Mouse (Mus musculus) stomach, postnatal 0 days (tissue): ENCODE measurements around the gene Tspoap1.

ENCODE experiments used
- CTCF ChIP-seq: IDR thresholded peaks from 2 replicates; pipeline ENCODE4 v1.5.1; 2016; ENCODE audit warnings: antibody characterized with exemption, low read depth, mild to moderate bottlenecking, moderate library complexity
- EP300 ChIP-seq: optimal IDR thresholded peaks from 2 replicates; pipeline ENCODE3; 2016; ENCODE audit warnings: antibody characterized with exemption

GRCm38 (mm10) chr11:87720839-87721238, 39.5 kb upstream of the Tspoap1 start:
- no peak for TF ChIP-seq CTCF
- TF ChIP-seq EP300: no peak
